Mouse (Mus musculus): ENCODE data around the gene Cherp. TPM values are rescaled to one million over a fixed set of nuclear protein-coding genes. Genes with fewer than 3 reads are reported as not detected.

The Cherp gene
- polyA plus RNA-seq, 1 experiment from 2014 or later = 15.6 TPM

GRCm38 (mm10) chr8:72504637-72505314, 29.8 kb upstream of the Cherp start:
- H3K9ac ChIP-seq (ENCODE audit: low read length) = no peak overlapping the region
- TF ChIP-seq EP300 (optimal IDR thresholded peaks at IDR 0.05) = no peak
- no peak for TF ChIP-seq CTCF (IDR thresholded peaks at IDR 0.05; ENCODE audit: low read depth)
- no peak overlapping the region for H3K4me2 ChIP-seq (replicated peaks; ENCODE audit: low read depth)
- DNase-seq (ENCODE audit: low spot score) (no peak), ATAC-seq (ENCODE audit: low FRiP score, low TSS enrichment) (peak; percentile 62)
- no peaks in the 10 kb centered on the region; the same call in 1 of the 2 replicates for H3K36me3 ChIP-seq (ENCODE audit: control insufficient read depth, insufficient read depth, low read length)
- no peaks in the 10 kb centered on the region for H3K9me3 ChIP-seq (ENCODE audit: control insufficient read depth, low read length)
- H3K4me3 ChIP-seq (ENCODE audit: low read depth, low read length) = no peak overlapping the region
- H3K27ac ChIP-seq (replicated peaks) = no peak overlapping the region
- no peaks in the 10 kb centered on the region; the same call in 1 of the 2 replicates for H3K4me1 ChIP-seq (replicated peaks; ENCODE audit: control insufficient read depth, insufficient read depth)
- no peaks in the 10 kb centered on the region for H3K27me3 ChIP-seq (ENCODE audit: control insufficient read depth, insufficient read depth, low read length)

- no peak overlapping the region for H3K4me2 ChIP-seq (replicated peaks; ENCODE audit: low read depth)
- H3K9ac ChIP-seq (ENCODE audit: low read length) = no peak overlapping the region; the same call in 1 of the 2 replicates
- no peak overlapping the region for H3K4me3 ChIP-seq (ENCODE audit: low read depth, low read length)
- DNase-seq (ENCODE audit: low spot score) = no peak
- H3K36me3 ChIP-seq (ENCODE audit: control insufficient read depth, insufficient read depth, low read length) = peaks cover 2% of the 10 kb centered on the region; the same call in 1 of the 2 replicates
- no peak for TF ChIP-seq EP300 (optimal IDR thresholded peaks at IDR 0.05)
- no peak for TF ChIP-seq CTCF (IDR thresholded peaks at IDR 0.05; ENCODE audit: low read depth)
- peak; percentile 61 for ATAC-seq (ENCODE audit: low FRiP score, low TSS enrichment)
- no peaks in the 10 kb centered on the region; the same call in 1 of the 2 replicates for H3K4me1 ChIP-seq (replicated peaks; ENCODE audit: control insufficient read depth, insufficient read depth)
- no peaks in the 10 kb centered on the region for H3K27me3 ChIP-seq (ENCODE audit: control insufficient read depth, insufficient read depth, low read length)
- no peak overlapping the region for H3K27ac ChIP-seq (replicated peaks)
- H3K9me3 ChIP-seq (ENCODE audit: control insufficient read depth, low read length) = no peaks in the 10 kb centered on the region
Measured at GRCm38 (mm10) chr8:72504137-72504536, 29.1 kb upstream of the Cherp start.

GRCm38 (mm10) chr8:72500521-72500931, 25.5 kb upstream of the Cherp start:
- H3K9me3 ChIP-seq (ENCODE audit: control insufficient read depth, low read length) = no peaks in the 10 kb centered on the region
- H3K9ac ChIP-seq (ENCODE audit: low read length) = no peak overlapping the region
- H3K36me3 ChIP-seq (ENCODE audit: control insufficient read depth, insufficient read depth, low read length) = peaks cover 14% of the 10 kb centered on the region
- TF ChIP-seq EP300 (optimal IDR thresholded peaks at IDR 0.05) = no peak
- TF ChIP-seq CTCF (IDR thresholded peaks at IDR 0.05; ENCODE audit: low read depth) = no peak
- no peaks in the 10 kb centered on the region; the same call in 1 of the 2 replicates for H3K4me1 ChIP-seq (replicated peaks; ENCODE audit: control insufficient read depth, insufficient read depth)
- no peaks in the 10 kb centered on the region for H3K27me3 ChIP-seq (ENCODE audit: control insufficient read depth, insufficient read depth, low read length)
- no peak overlapping the region for H3K27ac ChIP-seq (replicated peaks)
- H3K4me3 ChIP-seq (ENCODE audit: low read depth, low read length) = no peak overlapping the region
- ATAC-seq (ENCODE audit: low FRiP score, low TSS enrichment) = no peak
- no peak for DNase-seq (ENCODE audit: low spot score)
- H3K4me2 ChIP-seq (replicated peaks; ENCODE audit: low read depth) = no peak overlapping the region
- WGBS = 75% methylated on average over 1 of the region's 1 CpGs

GRCm38 (mm10) chr8:72499521-72500284, 24.7 kb upstream of the Cherp start:
- Histone ChIP-seq H3K4me3 (ENCODE audit: low read depth, low read length) (no peak overlapping the region), H3K4me2 (replicated peaks; ENCODE audit: low read depth) (no peak overlapping the region), H3K27me3 (ENCODE audit: control insufficient read depth, insufficient read depth, low read length) (no peaks in the 10 kb centered on the region), H3K36me3 (ENCODE audit: control insufficient read depth, insufficient read depth, low read length) (peaks cover 15% of the 10 kb centered on the region), H3K27ac (replicated peaks) (no peak overlapping the region), H3K4me1 (replicated peaks; ENCODE audit: control insufficient read depth, insufficient read depth) (no peaks in the 10 kb centered on the region; the same call in 1 of the 2 replicates), H3K9ac (ENCODE audit: low read length) (no peak overlapping the region), H3K9me3 (ENCODE audit: control insufficient read depth, low read length) (no peaks in the 10 kb centered on the region)
- ATAC-seq (ENCODE audit: low FRiP score, low TSS enrichment) (no peak), DNase-seq (ENCODE audit: low spot score) (no peak)
- TF ChIP-seq CTCF (IDR thresholded peaks at IDR 0.05; ENCODE audit: low read depth) (no peak), EP300 (optimal IDR thresholded peaks at IDR 0.05) (no peak)
- WGBS = 96% methylated on average over 2 of the region's 2 CpGs

GRCm38 (mm10) chr8:72498527-72498926, 23.5 kb upstream of the Cherp start:
- 80% methylated on average over 4 of the region's 4 CpGs for WGBS
- Histone ChIP-seq H3K9ac (ENCODE audit: low read length) (no peak overlapping the region), H3K27ac (replicated peaks) (no peak overlapping the region), H3K4me3 (ENCODE audit: low read depth, low read length) (no peak overlapping the region), H3K4me1 (replicated peaks; ENCODE audit: control insufficient read depth, insufficient read depth) (peaks cover 2% of the 10 kb centered on the region; the same call in 1 of the 2 replicates), H3K4me2 (replicated peaks; ENCODE audit: low read depth) (no peak overlapping the region), H3K27me3 (ENCODE audit: control insufficient read depth, insufficient read depth, low read length) (no peaks in the 10 kb centered on the region), H3K9me3 (ENCODE audit: control insufficient read depth, low read length) (no peaks in the 10 kb centered on the region), H3K36me3 (ENCODE audit: control insufficient read depth, insufficient read depth, low read length) (peaks cover 15% of the 10 kb centered on the region)
- ATAC-seq (ENCODE audit: low FRiP score, low TSS enrichment) (no peak), DNase-seq (ENCODE audit: low spot score) (no peak)
- no peak for TF ChIP-seq EP300 (optimal IDR thresholded peaks at IDR 0.05)
- no peak for TF ChIP-seq CTCF (IDR thresholded peaks at IDR 0.05; ENCODE audit: low read depth)

GRCm38 (mm10) chr8:72497911-72498310, 22.9 kb upstream of the Cherp start:
- WGBS = 71% methylated on average over 1 of the region's 1 CpGs

More at GRCm38 (mm10) chr8:72497911-72498310, 22.9 kb upstream of the Cherp start:
- Histone ChIP-seq H3K4me2 (replicated peaks; ENCODE audit: low read depth) (no peak overlapping the region), H3K27ac (replicated peaks) (no peak overlapping the region), H3K9ac (ENCODE audit: low read length) (no peak overlapping the region), H3K27me3 (ENCODE audit: control insufficient read depth, insufficient read depth, low read length) (no peaks in the 10 kb centered on the region), H3K4me1 (replicated peaks; ENCODE audit: control insufficient read depth, insufficient read depth) (peaks cover 4% of the 10 kb centered on the region; the same call in 1 of the 2 replicates), H3K9me3 (ENCODE audit: control insufficient read depth, low read length) (no peaks in the 10 kb centered on the region), H3K36me3 (ENCODE audit: control insufficient read depth, insufficient read depth, low read length) (peaks cover 15% of the 10 kb centered on the region), H3K4me3 (ENCODE audit: low read depth, low read length) (no peak overlapping the region)
- no peak for ATAC-seq (ENCODE audit: low FRiP score, low TSS enrichment)
- TF ChIP-seq EP300 (optimal IDR thresholded peaks at IDR 0.05) (no peak), CTCF (IDR thresholded peaks at IDR 0.05; ENCODE audit: low read depth) (no peak)
- no peak for DNase-seq (ENCODE audit: low spot score)

All from stomach, postnatal 0 days (tissue).